Mouse (Mus musculus): ENCODE measurements at regions not wholly inside any gene's neighbourhood (a gene's known extent, or its start where the extent isn't known, plus 50 kb on each side); places are given as distances from the start of the nearest gene placed in this dataset.

- DNase-seq (ENCODE audit: extremely low spot score, low read depth, low spot score) = no peak
Observed at GRCm38 (mm10) chr7:40659662-40660061, 238.5 kb upstream of the Vstm2b start.

GRCm38 (mm10) chr7:40663781-40664180 is 234.3 kb upstream of the Vstm2b start:
- DNase-seq (ENCODE audit: extremely low spot score, low read depth, low spot score) = no peak

- DNase-seq (ENCODE audit: extremely low spot score, low read depth, low spot score) = no peak
Observed at GRCm38 (mm10) chr7:40666625-40667024, 231.5 kb upstream of the Vstm2b start.

GRCm38 (mm10) chr7:40670401-40670800 is 227.7 kb upstream of the Vstm2b start:
- DNase-seq (ENCODE audit: extremely low spot score, low read depth, low spot score) = no peak

GRCm38 (mm10) chr7:40671068-40671467 is 227.1 kb upstream of the Vstm2b start:
- DNase-seq (ENCODE audit: extremely low spot score, low read depth, low spot score) = no peak

- peak; percentile 2 for DNase-seq (ENCODE audit: extremely low spot score, low read depth, low spot score)
Observed at GRCm38 (mm10) chr7:40672348-40672747, 225.8 kb upstream of the Vstm2b start.

- DNase-seq (ENCODE audit: extremely low spot score, low read depth, low spot score) = no peak
Observed at GRCm38 (mm10) chr7:40674397-40674796, 223.7 kb upstream of the Vstm2b start.

GRCm38 (mm10) chr7:40677601-40678000 is 220.5 kb upstream of the Vstm2b start:
- no peak for DNase-seq (ENCODE audit: extremely low spot score, low read depth, low spot score)

- no peak for DNase-seq (ENCODE audit: extremely low spot score, low read depth, low spot score)
Observed at GRCm38 (mm10) chr7:40680567-40680966, 217.6 kb upstream of the Vstm2b start.

- no peak for DNase-seq (ENCODE audit: extremely low spot score, low read depth, low spot score)
Observed at GRCm38 (mm10) chr7:40680993-40681392, 217.1 kb upstream of the Vstm2b start.

GRCm38 (mm10) chr7:40683176-40683575 is 215.0 kb upstream of the Vstm2b start:
- DNase-seq (ENCODE audit: extremely low spot score, low read depth, low spot score) = no peak

- no peak for DNase-seq (ENCODE audit: extremely low spot score, low read depth, low spot score)
Observed at GRCm38 (mm10) chr7:40683641-40684040, 214.5 kb upstream of the Vstm2b start.

- DNase-seq (ENCODE audit: extremely low spot score, low read depth, low spot score) = no peak
Observed at GRCm38 (mm10) chr7:40687005-40687404, 211.1 kb upstream of the Vstm2b start.

- no peak for DNase-seq (ENCODE audit: extremely low spot score, low read depth, low spot score)
Observed at GRCm38 (mm10) chr7:40688546-40688945, 209.6 kb upstream of the Vstm2b start.

- DNase-seq (ENCODE audit: extremely low spot score, low read depth, low spot score) = no peak
Observed at GRCm38 (mm10) chr7:40693755-40694154, 204.4 kb upstream of the Vstm2b start.

GRCm38 (mm10) chr7:40697551-40697950 is 200.6 kb upstream of the Vstm2b start:
- no peak for DNase-seq (ENCODE audit: extremely low spot score, low read depth, low spot score)

GRCm38 (mm10) chr7:40698309-40698708 is 199.8 kb upstream of the Vstm2b start:
- no peak for DNase-seq (ENCODE audit: extremely low spot score, low read depth, low spot score)

- DNase-seq (ENCODE audit: extremely low spot score, low read depth, low spot score) = no peak
Observed at GRCm38 (mm10) chr7:40699633-40700032, 198.5 kb upstream of the Vstm2b start.

GRCm38 (mm10) chr7:40700656-40701055 is 197.5 kb upstream of the Vstm2b start:
- DNase-seq (ENCODE audit: extremely low spot score, low read depth, low spot score) = no peak

GRCm38 (mm10) chr7:40702191-40703045 is 195.7 kb upstream of the Vstm2b start:
- no peak for DNase-seq (ENCODE audit: extremely low spot score, low read depth, low spot score)

- no peak for DNase-seq (ENCODE audit: extremely low spot score, low read depth, low spot score)
Observed at GRCm38 (mm10) chr7:40708231-40708630, 189.9 kb upstream of the Vstm2b start.

GRCm38 (mm10) chr7:40717991-40718390 is 180.1 kb upstream of the Vstm2b start:
- no peak for DNase-seq (ENCODE audit: extremely low spot score, low read depth, low spot score)

- no peak for DNase-seq (ENCODE audit: extremely low spot score, low read depth, low spot score)
Observed at GRCm38 (mm10) chr7:40736971-40737468, 161.1 kb upstream of the Vstm2b start.
